In genomic region chr3:66221243-66221611, GRCm38 (mm10) we compare ENCODE assay signal across 7 mouse cellular contexts. TPM values are rescaled to one million over a fixed set of nuclear protein-coding genes. Genes with fewer than 3 reads are reported as not detected.
DNase-seq lines count a peak whose midpoint lies in the region; ATAC-seq and TF ChIP-seq lines count a peak whose summit lies in the region.

No protein-coding gene starts in this region.

- H3K9me3 ChIP-seq in embryonic facial prominence, embryonic 11.5 days (replicated peaks; ENCODE audit: control insufficient read depth, low read length): no peaks in the 10 kb centered on the region
- no peaks in the 10 kb centered on the region for H3K9me3 ChIP-seq in heart, postnatal 0 days (replicated peaks; ENCODE audit: control insufficient read depth, low read length)
- no peaks in the 10 kb centered on the region for H3K9me3 ChIP-seq in limb, embryonic 11.5 days (ENCODE audit: control insufficient read depth, low read length)
- H3K9me3 ChIP-seq in neural tube, embryonic 13.5 days: no peaks in the 10 kb centered on the region

- no peak for TF ChIP-seq EP300 in heart, postnatal 0 days (IDR thresholded peaks at IDR 0.05; ENCODE audit: low read depth)

- under 1% methylated on average over 11 of the region's 11 CpGs for WGBS in embryonic facial prominence, embryonic 11.5 days
- WGBS in heart, postnatal 0 days: 2% methylated on average over 11 of the region's 11 CpGs
- under 1% methylated on average over 11 of the region's 11 CpGs for WGBS in limb, embryonic 11.5 days
- WGBS in neural tube, embryonic 13.5 days: under 1% methylated on average over 11 of the region's 11 CpGs

- H3K27ac ChIP-seq in embryonic facial prominence, embryonic 11.5 days (replicated peaks; ENCODE audit: low read depth, low read length): peak overlapping the region; percentile 80; the same call in 1 of the 2 replicates
- no peak overlapping the region for H3K27ac ChIP-seq in heart, postnatal 0 days (ENCODE audit: low read depth)
- peak overlapping the region; percentile 75; the same call in 1 of the 2 replicates for H3K27ac ChIP-seq in limb, embryonic 11.5 days (replicated peaks; ENCODE audit: low read depth, low read length)
- H3K27ac ChIP-seq in neural tube, embryonic 13.5 days (replicated peaks): peak overlapping the region; percentile 14; the same call in 1 of the 2 replicates

- peak overlapping the region; percentile 86 for H3K9ac ChIP-seq in embryonic facial prominence, embryonic 11.5 days (replicated peaks; ENCODE audit: low read length)
- H3K9ac ChIP-seq in heart, postnatal 0 days (replicated peaks; ENCODE audit: low read depth, low read length): peak overlapping the region; percentile 56
- peak overlapping the region; percentile 79 for H3K9ac ChIP-seq in limb, embryonic 11.5 days (ENCODE audit: low read length)
- H3K9ac ChIP-seq in neural tube, embryonic 13.5 days: peak overlapping the region; percentile 82

- peak; percentile 74 for DNase-seq in adipocyte (ENCODE audit: low spot score)
- peak; percentile 70 for DNase-seq in embryonic facial prominence, embryonic 11.5 days (ENCODE audit: low spot score)
- no peak for DNase-seq in heart, postnatal 0 days (ENCODE audit: low spot score)
- DNase-seq in limb, embryonic 11.5 days (ENCODE audit: low spot score): peak; percentile 74
- no peak for DNase-seq in layer of hippocampus, adult 18-20 months (ENCODE audit: low spot score in 2 of 2)

- no peaks in the 10 kb centered on the region for H3K36me3 ChIP-seq in embryonic facial prominence, embryonic 11.5 days (replicated peaks; ENCODE audit: control insufficient read depth, insufficient read depth, low read depth, low read length)
- no peaks in the 10 kb centered on the region for H3K36me3 ChIP-seq in heart, postnatal 0 days (replicated peaks; ENCODE audit: control insufficient read depth, insufficient read depth, low read length)
- H3K36me3 ChIP-seq in limb, embryonic 11.5 days (ENCODE audit: control insufficient read depth, insufficient read depth, low read length): no peaks in the 10 kb centered on the region
- no peaks in the 10 kb centered on the region for H3K36me3 ChIP-seq in neural tube, embryonic 13.5 days

- no peak for TF ChIP-seq CTCF in heart, postnatal 0 days (IDR thresholded peaks at IDR 0.05; ENCODE audit: low read depth)

- peak; percentile 77 for ATAC-seq in embryonic facial prominence, embryonic 11.5 days (replicated peaks; ENCODE audit: insufficient number of reproducible peaks, low FRiP score, low TSS enrichment, low read depth)
- peak; percentile 40; the same call in 1 of the 2 replicates for ATAC-seq in heart, postnatal 0 days (ENCODE audit: insufficient read depth, low read depth)
- peak; percentile 56 for ATAC-seq in limb, embryonic 11.5 days (ENCODE audit: insufficient number of reproducible peaks, low FRiP score, low TSS enrichment, low read depth)
- peak; percentile 45 for ATAC-seq in neural tube, embryonic 13.5 days (ENCODE audit: low read depth)
- ATAC-seq in CD4-positive, CD25-positive, alpha-beta regulatory T cell, adult 4 months: no peak

- peak overlapping the region; percentile 90 for H3K4me2 ChIP-seq in embryonic facial prominence, embryonic 11.5 days (ENCODE audit: low read depth, low read length)
- H3K4me2 ChIP-seq in heart, postnatal 0 days (ENCODE audit: low read depth, low read length): peak overlapping the region; percentile 92
- peak overlapping the region; percentile 95 for H3K4me2 ChIP-seq in limb, embryonic 11.5 days (ENCODE audit: low read depth, severe bottlenecking)
- peak overlapping the region; percentile 92 for H3K4me2 ChIP-seq in neural tube, embryonic 13.5 days

- H3K4me3 ChIP-seq in embryonic facial prominence, embryonic 11.5 days (ENCODE audit: low read depth, low read length): peak overlapping the region; percentile 64
- peak overlapping the region; percentile 56 for H3K4me3 ChIP-seq in heart, postnatal 0 days (ENCODE audit: low read depth, low read length)
- peak overlapping the region; percentile 51 for H3K4me3 ChIP-seq in limb, embryonic 11.5 days (ENCODE audit: low read depth, low read length)
- peak overlapping the region; percentile 57 for H3K4me3 ChIP-seq in neural tube, embryonic 13.5 days

- no peaks in the 10 kb centered on the region for H3K27me3 ChIP-seq in embryonic facial prominence, embryonic 11.5 days (ENCODE audit: control insufficient read depth, insufficient read depth, low read length)
- peaks cover 13% of the 10 kb centered on the region; the same call in 1 of the 2 replicates for H3K27me3 ChIP-seq in heart, postnatal 0 days (ENCODE audit: control insufficient read depth, insufficient read depth, low read length)
- H3K27me3 ChIP-seq in limb, embryonic 11.5 days (ENCODE audit: control insufficient read depth, insufficient read depth, low read length): no peaks in the 10 kb centered on the region
- 0 out of 2 replicates have a peak, but pooled peaks cover 14% of the 10 kb centered on the region for H3K27me3 ChIP-seq in neural tube, embryonic 13.5 days

- H3K4me1 ChIP-seq in embryonic facial prominence, embryonic 11.5 days (ENCODE audit: control insufficient read depth, insufficient read depth, low read length): peaks cover 3% of the 10 kb centered on the region; the same call in 1 of the 2 replicates
- 0 out of 2 replicates have a peak, but pooled peaks cover 3% of the 10 kb centered on the region for H3K4me1 ChIP-seq in heart, postnatal 0 days (ENCODE audit: control insufficient read depth, insufficient read depth)
- H3K4me1 ChIP-seq in limb, embryonic 11.5 days (ENCODE audit: control insufficient read depth, insufficient read depth, low read length): peaks cover 11% of the 10 kb centered on the region; the same call in 1 of the 2 replicates
- H3K4me1 ChIP-seq in neural tube, embryonic 13.5 days (replicated peaks): peaks cover 13% of the 10 kb centered on the region

RNA-seq across cellular contexts. Expression of gene Ptx3, which starts 1.5 kb away (rescaled TPM):
- polyA plus RNA-seq in embryonic facial prominence, embryonic 11.5 days (2014; fragmentation: Nextera tagmentation; extraction: Ambion mirVana): 29.2 and 31.9 TPM in 2 replicates
- 0.46 and 2.0 TPM in 2 replicates for total RNA-seq in heart, postnatal 0 days (2014; rRNA removed; ENCODE audit: low replicate concordance)
- polyA plus RNA-seq in heart, postnatal 0 days (2015; fragmentation: Nextera tagmentation; extraction: Ambion mirVana): 2.8 and 3.1 TPM in 2 replicates
- 9.1 and 10.9 TPM in 2 replicates for polyA plus RNA-seq in limb, embryonic 11.5 days (2014; fragmentation: Nextera tagmentation; extraction: Ambion mirVana)
- polyA plus RNA-seq in neural tube, embryonic 13.5 days (2015; fragmentation: Nextera tagmentation; extraction: Ambion mirVana): 7.4 and 8.5 TPM in 2 replicates
- total RNA-seq in layer of hippocampus, adult 18-20 months (2021): 1 to 10 TPM in 1 of 2 experiments, under 1 TPM in 1; 0.69 to 1.4 TPM
- not detected for polyA plus RNA-seq in CD4-positive, CD25-positive, alpha-beta regulatory T cell, adult 4 months (2017; shearing (Covaris generic))

Comparison
In these comparisons a context has a peak if more than half of its experiments do, and no peak if none do; other contexts are left out.
1. DNase-seq: peak in adipocyte (single experiment), embryonic facial prominence, embryonic 11.5 days (single experiment) and limb, embryonic 11.5 days (single experiment); none in heart, postnatal 0 days (single experiment) and layer of hippocampus, adult 18-20 months (0 of 2).
2. Peak in every context shown above with its lines, with median percentiles within 50 percentile points of each other: H3K4me2 ChIP-seq, H3K4me3 ChIP-seq and H3K9ac ChIP-seq.